Mouse (Mus musculus) thymus, adult 2 months (tissue): ENCODE measurements around the gene Mff.

Source experiments
- CTCF ChIP-seq: fragments of 200-500 bp; IDR thresholded peaks from 2 replicates; pipeline ENCODE4 v1.5.1; 2012; ENCODE audit warnings: mild to moderate bottlenecking, control low read depth, low read length, moderate library complexity, borderline replicate concordance; ENCODE audit not compliant: control insufficient read depth, poor library complexity, insufficient read depth; ENCODE audit errors: extremely low read depth
- POLR2A ChIP-seq: fragments of 200-500 bp; IDR thresholded peaks from 2 replicates; pipeline ENCODE4 v1.6.1; 2012; ENCODE audit warnings: mild to moderate bottlenecking, low read length, control low read depth, moderate library complexity; ENCODE audit not compliant: control insufficient read depth, poor library complexity, insufficient read depth; ENCODE audit errors: extremely low read depth

GRCm38 (mm10) chr1:82687931-82688330 is 36.8 kb upstream of the Mff start:
- no peak for TF ChIP-seq CTCF
- no peak for TF ChIP-seq POLR2A
